ENCODE assay signal across 19 mouse cellular contexts in genomic region chr12:84525422-84525821, GRCm38 (mm10). TPM values are rescaled to one million over a fixed set of nuclear protein-coding genes. Genes with fewer than 3 reads are reported as not detected.
DNase-seq lines count a peak whose midpoint lies in the region; ATAC-seq lines count a peak whose summit lies in the region.
"Had no signal": no experiment of that assay in that cellular context is flagged by ENCODE, and none has a peak within 500 bp of the region (broad histone marks: within the 10 kb centered on the region; RNA-seq: fewer than 3 reads in every experiment).

No protein-coding gene starts in this region.

- ATAC-seq in inflammation-experienced regulatory T-cells, adult 6 months = peak; percentile 81

- peak; percentile 80 for DNase-seq in heart, adult 11 months
- DNase-seq in heart, adult 9 months (ENCODE audit: low spot score in 2 of 2) = no peak
- DNase-seq in thymus, postnatal 0 days (ENCODE audit: low spot score) = peak; percentile 15
- no peak for DNase-seq in thymus, postnatal 4 days
- DNase-seq in yolk sac, embryonic 10.5 days (ENCODE audit: low spot score) = peak; percentile 36
- no peak for DNase-seq in lung, postnatal 25 days (ENCODE audit: low spot score)
- no peak for DNase-seq in cerebellum, postnatal 10 days
- DNase-seq: adrenal gland, adult 2 months; cerebellum, adult 8-10 months; embryo, embryonic 11 days; gastrocnemius, adult 2 months; heart, adult 2 months; heart, postnatal 36 days; liver; right cerebral cortex, postnatal 14 days had no signal

RNA-seq across cellular contexts. Expression of gene Vsx2, which starts 44.1 kb away (rescaled TPM):
- polyA plus RNA-seq in thymus, postnatal 0 days (2015; fragmentation: Nextera tagmentation; extraction: Ambion mirVana) = 0.27 and 0.35 TPM in 2 replicates
- not detected for polyA plus RNA-seq in inflammation-experienced regulatory T-cells, adult 6 months (2017; shearing (Covaris generic))
- polyA plus RNA-seq: adrenal gland, adult 2 months; C2C12; heart, adult 2 months; intestine, embryonic 14.5 days; lung, embryonic 15.5 days had no signal

Comparison
In these comparisons a context has a peak if more than half of its experiments do, and no peak if none do; other contexts are left out.
1. DNase-seq: peak in heart, adult 11 months (single experiment), thymus, postnatal 0 days (single experiment) and yolk sac, embryonic 10.5 days (single experiment); none in heart, adult 9 months (0 of 2), thymus, postnatal 4 days (single experiment), lung, postnatal 25 days (single experiment) and cerebellum, postnatal 10 days (0 of 2).